Comparison of ENCODE assay signal across 22 mouse cellular contexts in genomic region chr2:50519129-50519504, GRCm38 (mm10).
DNase-seq lines count a peak whose midpoint lies in the region; ATAC-seq and TF ChIP-seq lines count a peak whose summit lies in the region.
"Had no signal": no experiment of that assay in that cellular context is flagged by ENCODE, and none has a peak within 500 bp of the region (broad histone marks: within the 10 kb centered on the region; RNA-seq: fewer than 3 reads in every experiment).

No protein-coding gene starts in this region.

- H3K4me1 ChIP-seq in kidney, embryonic 16.5 days (ENCODE audit: insufficient read depth, low read length) = peaks cover 7% of the 10 kb centered on the region; the same call in 1 of the 2 replicates
- H3K4me1 ChIP-seq in bone marrow macrophage, adult 2 months (ENCODE audit: control insufficient read depth, insufficient read depth, low read length) = peaks cover 9% of the 10 kb centered on the region
- H3K4me1 ChIP-seq: heart, embryonic 10.5 days; heart, embryonic 15.5 days; liver, embryonic 13.5 days had no signal

- 30% methylated on average over 1 of the region's 1 CpGs for WGBS in kidney, embryonic 16.5 days
- 7% methylated on average over 1 of the region's 1 CpGs for WGBS in macrophage (ENCODE audit: missing documents)

- TF ChIP-seq CTCF in bone marrow macrophage, adult 2 months (IDR thresholded peaks at IDR 0.05; ENCODE audit: low read depth, low read length) = no peak
- TF ChIP-seq CTCF in brain, embryonic 14.5 days (IDR thresholded peaks at IDR 0.05; ENCODE audit: borderline replicate concordance, extremely low read depth, insufficient read depth, insufficient read length) = no peak

- H3K27ac ChIP-seq in kidney, embryonic 16.5 days (ENCODE audit: low read length) = no peak overlapping the region
- peak overlapping the region; percentile 81 for H3K27ac ChIP-seq in bone marrow macrophage, adult 2 months (ENCODE audit: insufficient read depth, low read depth, low read length)
- peak overlapping the region; percentile 76 for H3K27ac ChIP-seq in macrophage
- H3K27ac ChIP-seq: embryonic facial prominence, embryonic 10.5 days; embryonic facial prominence, embryonic 15.5 days; heart, embryonic 10.5 days; heart, embryonic 15.5 days; kidney, postnatal 0 days; liver, embryonic 13.5 days had no signal

- H3K27me3 ChIP-seq in kidney, embryonic 16.5 days (ENCODE audit: insufficient read depth, low read length) = no peaks in the 10 kb centered on the region
- H3K27me3 ChIP-seq: embryonic facial prominence, embryonic 15.5 days; forebrain, embryonic 12.5 days; heart, embryonic 15.5 days; liver, embryonic 13.5 days; midbrain, embryonic 12.5 days had no signal

- no peak overlapping the region for H3K9ac ChIP-seq in kidney, embryonic 16.5 days (replicated peaks; ENCODE audit: low read length)
- H3K9ac ChIP-seq: embryonic facial prominence, embryonic 15.5 days; forebrain, embryonic 12.5 days; heart, embryonic 15.5 days; liver, embryonic 13.5 days had no signal

- DNase-seq in kidney, adult 9 months = no peak
- peak; percentile 15 for DNase-seq in brain, embryonic 14.5 days (ENCODE audit: low read depth)
- DNase-seq in adrenal gland, postnatal 25 days = no peak
- no peak for DNase-seq in gastrocnemius, postnatal 10 days
- DNase-seq: adrenal gland, adult 2 months; cerebellum, adult 18-20 months; gastrocnemius, postnatal 14 days; kidney, adult 18-20 months; left cerebral cortex, postnatal 4 days; liver, embryonic 13.5 days; lung, adult 2 months; thymus, postnatal 4 days had no signal

- H3K4me3 ChIP-seq in kidney, embryonic 16.5 days (ENCODE audit: low read length) = no peak overlapping the region
- H3K4me3 ChIP-seq in bone marrow macrophage, adult 2 months (ENCODE audit: insufficient read depth, low read length) = no peak overlapping the region
- H3K4me3 ChIP-seq in macrophage (ENCODE audit: inconsistent target) = no peak overlapping the region
- H3K4me3 ChIP-seq: embryonic facial prominence, embryonic 15.5 days; forebrain, embryonic 12.5 days; heart, embryonic 10.5 days; heart, embryonic 15.5 days; liver, embryonic 13.5 days; midbrain, embryonic 12.5 days had no signal

- H3K9me3 ChIP-seq in kidney, embryonic 16.5 days (ENCODE audit: low read length) = no peaks in the 10 kb centered on the region
- H3K9me3 ChIP-seq: embryonic facial prominence, embryonic 10.5 days; embryonic facial prominence, embryonic 15.5 days; forebrain, embryonic 12.5 days; heart, embryonic 10.5 days; heart, embryonic 15.5 days; liver, embryonic 13.5 days; midbrain, embryonic 12.5 days had no signal

- TF ChIP-seq POLR2A in bone marrow macrophage, adult 2 months (IDR thresholded peaks at IDR 0.05; ENCODE audit: borderline replicate concordance, low read depth, low read length) = no peak
- TF ChIP-seq POLR2A in brain, embryonic 14.5 days (IDR thresholded peaks at IDR 0.05; ENCODE audit: borderline replicate concordance, extremely low read depth, insufficient read depth, insufficient read length, poor library complexity, severe bottlenecking) = no peak

- H3K36me3 ChIP-seq in kidney, embryonic 16.5 days (ENCODE audit: insufficient read depth, low read length) = no peaks in the 10 kb centered on the region
- H3K36me3 ChIP-seq in macrophage (ENCODE audit: inconsistent target) = no peaks in the 10 kb centered on the region
- H3K36me3 ChIP-seq: embryonic facial prominence, embryonic 10.5 days; embryonic facial prominence, embryonic 15.5 days; forebrain, embryonic 12.5 days; heart, embryonic 10.5 days; heart, embryonic 15.5 days; liver, embryonic 13.5 days; midbrain, embryonic 12.5 days had no signal

- no peak for ATAC-seq in kidney, embryonic 16.5 days (ENCODE audit: low FRiP score, low TSS enrichment)

- no peaks in the 10 kb centered on the region for H3K79me2 ChIP-seq in macrophage (ENCODE audit: inconsistent target)

- H3K4me2 ChIP-seq in kidney, embryonic 16.5 days (replicated peaks; ENCODE audit: low read depth, low read length) = peak overlapping the region; percentile 0; the same call in 1 of the 2 replicates
- H3K4me2 ChIP-seq: embryonic facial prominence, embryonic 15.5 days; forebrain, embryonic 12.5 days; heart, embryonic 15.5 days; liver, embryonic 13.5 days; midbrain, embryonic 12.5 days had no signal
